ENCODE assay signal across 8 mouse cellular contexts in genomic region chr12:112143833-112144201, GRCm38 (mm10). TPM values are rescaled to one million over a fixed set of nuclear protein-coding genes. Genes with fewer than 3 reads are reported as not detected.
DNase-seq lines count a peak whose midpoint lies in the region; ATAC-seq and TF ChIP-seq lines count a peak whose summit lies in the region.

No protein-coding gene starts in this region.

- no peak overlapping the region for H3K27ac ChIP-seq in left cerebral cortex, adult 2 months
- H3K27ac ChIP-seq in forebrain, embryonic 10.5 days, result peak overlapping the region; percentile 83
- H3K27ac ChIP-seq in intestine, postnatal 0 days (ENCODE audit: low read depth, low read length), result no peak overlapping the region
- H3K27ac ChIP-seq in neural tube, embryonic 14.5 days (ENCODE audit: low read depth, low read length), result peak overlapping the region; percentile 60

- ATAC-seq in intestine, postnatal 0 days, result no peak
- ATAC-seq in neural tube, embryonic 14.5 days (ENCODE audit: low read depth), result no peak
- ATAC-seq in inflammation-experienced regulatory T-cells, adult 6 months, result no peak
- no peak for ATAC-seq in cerebellum, adult (ENCODE audit: insufficient number of reproducible peaks, low FRiP score, low TSS enrichment)

- intact Hi-C loops in left cerebral cortex, adult 2 months (cut with DNase I), result loop anchor here (2.0 kb wide), 1 partner anchor 307 kb away; no protein-coding TSS in a partner anchor
- intact Hi-C loops in left cerebral cortex, postnatal 4 days (cut with DNase I), result loop anchor here (10.0 kb wide), 1 partner anchor 191 kb away; no protein-coding TSS in a partner anchor

- no peaks in the 10 kb centered on the region for H3K9me3 ChIP-seq in forebrain, embryonic 10.5 days
- H3K9me3 ChIP-seq in intestine, postnatal 0 days (ENCODE audit: control insufficient read depth), result no peaks in the 10 kb centered on the region
- H3K9me3 ChIP-seq in neural tube, embryonic 14.5 days (ENCODE audit: control insufficient read depth, low read length), result no peaks in the 10 kb centered on the region

- H3K4me1 ChIP-seq in forebrain, embryonic 10.5 days, result peaks cover 73% of the 10 kb centered on the region
- peaks cover 8% of the 10 kb centered on the region for H3K4me1 ChIP-seq in intestine, postnatal 0 days (replicated peaks; ENCODE audit: control insufficient read depth, insufficient read depth, low read length)
- peaks cover 18% of the 10 kb centered on the region for H3K4me1 ChIP-seq in neural tube, embryonic 14.5 days (ENCODE audit: control insufficient read depth, insufficient read depth, low read length)

- no peak for TF ChIP-seq CTCF in left cerebral cortex, adult 2 months (IDR thresholded peaks at IDR 0.05)
- TF ChIP-seq CTCF in intestine, postnatal 0 days (IDR thresholded peaks at IDR 0.05; ENCODE audit: low read depth), result peak; percentile 8; the same call in 1 of the 2 replicates

- WGBS in forebrain, embryonic 10.5 days, result 2% methylated on average over 41 of the region's 52 CpGs
- WGBS in intestine, postnatal 0 days, result under 1% methylated on average over 40 of the region's 52 CpGs
- WGBS in neural tube, embryonic 14.5 days, result under 1% methylated on average over 47 of the region's 52 CpGs

- peak overlapping the region; percentile 59 for H3K4me2 ChIP-seq in intestine, postnatal 0 days (replicated peaks; ENCODE audit: low read depth)
- peak overlapping the region; percentile 85 for H3K4me2 ChIP-seq in neural tube, embryonic 14.5 days (ENCODE audit: low read depth, low read length)

- DNase-seq in left cerebral cortex, adult 2 months (ENCODE audit: extremely low spot score in 1 of 2, low spot score in 2 of 2), result peak in 1 of 2 experiments; percentile 38
- DNase-seq in left cerebral cortex, postnatal 4 days, result no peak
- DNase-seq in forebrain, embryonic 10.5 days (ENCODE audit: extremely low spot score, low spot score), result peak; percentile 34
- DNase-seq in urinary bladder, postnatal 36 days (ENCODE audit: low spot score in 2 of 2), result no peak

- H3K4me3 ChIP-seq in left cerebral cortex, adult 2 months, result peak overlapping the region; percentile 54
- peak overlapping the region; percentile 64 for H3K4me3 ChIP-seq in forebrain, embryonic 10.5 days
- H3K4me3 ChIP-seq in intestine, postnatal 0 days (ENCODE audit: low read depth, low read length), result peak overlapping the region; percentile 34
- H3K4me3 ChIP-seq in neural tube, embryonic 14.5 days (ENCODE audit: low read depth, low read length), result peak overlapping the region; percentile 47

- peaks cover 3% of the 10 kb centered on the region; the same call in 1 of the 2 replicates for H3K36me3 ChIP-seq in forebrain, embryonic 10.5 days (replicated peaks)
- no peaks in the 10 kb centered on the region for H3K36me3 ChIP-seq in intestine, postnatal 0 days (ENCODE audit: control insufficient read depth, insufficient read depth)
- H3K36me3 ChIP-seq in neural tube, embryonic 14.5 days (ENCODE audit: control insufficient read depth, insufficient read depth, low read length), result no peaks in the 10 kb centered on the region

- no peak overlapping the region for H3K9ac ChIP-seq in intestine, postnatal 0 days (ENCODE audit: low read depth, low read length)
- peak overlapping the region; percentile 63 for H3K9ac ChIP-seq in neural tube, embryonic 14.5 days (replicated peaks; ENCODE audit: low read depth, low read length)

- peaks cover 80% of the 10 kb centered on the region for H3K27me3 ChIP-seq in forebrain, embryonic 10.5 days (ENCODE audit: poor library complexity, severe bottlenecking)
- H3K27me3 ChIP-seq in intestine, postnatal 0 days (replicated peaks; ENCODE audit: control insufficient read depth, insufficient read depth, low read length), result peaks cover 64% of the 10 kb centered on the region
- peaks cover 31% of the 10 kb centered on the region for H3K27me3 ChIP-seq in neural tube, embryonic 14.5 days (ENCODE audit: control insufficient read depth, insufficient read depth, low read length)

RNA-seq across cellular contexts. Expression of gene Kif26a, which starts 2.2 kb away (rescaled TPM):
- 1 to 10 TPM; 4.9 to 5.2 TPM for total RNA-seq in left cerebral cortex, adult 2 months (2021)
- total RNA-seq in left cerebral cortex, postnatal 4 days (2021), result 10 to 100 TPM; 23.0 to 24.6 TPM
- 3.8 and 4.4 TPM in 2 replicates for polyA plus RNA-seq in forebrain, embryonic 10.5 days (2016; fragmentation: Nextera tagmentation; extraction: Ambion mirVana)
- 0.89 and 1.1 TPM in 2 replicates for polyA plus RNA-seq in intestine, postnatal 0 days (2015; fragmentation: Nextera tagmentation; extraction: Ambion mirVana)
- polyA plus RNA-seq in neural tube, embryonic 14.5 days (2014; fragmentation: Nextera tagmentation; extraction: Ambion mirVana), result 3.5 and 4.4 TPM in 2 replicates
- polyA plus RNA-seq in inflammation-experienced regulatory T-cells, adult 6 months (2017; shearing (Covaris generic)), result not detected

RNA-seq across cellular contexts. Expression of gene Aspg, which starts 37.3 kb away (rescaled TPM):
- total RNA-seq in left cerebral cortex, adult 2 months (2021), result 1 to 10 TPM; 4.7 to 4.9 TPM
- 1 to 10 TPM; 1.2 to 1.4 TPM for total RNA-seq in left cerebral cortex, postnatal 4 days (2021)
- polyA plus RNA-seq in forebrain, embryonic 10.5 days (2016; fragmentation: Nextera tagmentation; extraction: Ambion mirVana), result 1.3 and 2.0 TPM in 2 replicates
- polyA plus RNA-seq in intestine, postnatal 0 days (2015; fragmentation: Nextera tagmentation; extraction: Ambion mirVana), result 14.3 and 14.4 TPM in 2 replicates
- polyA plus RNA-seq in neural tube, embryonic 14.5 days (2014; fragmentation: Nextera tagmentation; extraction: Ambion mirVana), result 0.23 and 0.26 TPM in 2 replicates
- not detected for polyA plus RNA-seq in inflammation-experienced regulatory T-cells, adult 6 months (2017; shearing (Covaris generic))

Comparison
In these comparisons a context has a peak if more than half of its experiments do, and no peak if none do; other contexts are left out.
1. H3K27ac ChIP-seq: peak in forebrain, embryonic 10.5 days (single experiment) and neural tube, embryonic 14.5 days (single experiment); none in left cerebral cortex, adult 2 months (single experiment) and intestine, postnatal 0 days (single experiment).
2. Peak in every context shown above with its lines, with median percentiles within 50 percentile points of each other: H3K4me3 ChIP-seq.